Mouse (Mus musculus) cortical plate, adult 2 months (tissue): ENCODE results near the gene Lrrc27.

Experiments used
- CTCF ChIP-seq: fragments of 200-500 bp; IDR thresholded peaks from 2 replicates; pipeline ENCODE4 v1.5.1; 2011; ENCODE audit warnings: mild to moderate bottlenecking, control low read depth, low read length; ENCODE audit not compliant: insufficient read depth; ENCODE audit errors: extremely low read depth
- POLR2A ChIP-seq: fragments of 200-500 bp; IDR thresholded peaks from 2 replicates; pipeline ENCODE4 v1.6.1; 2011; ENCODE audit warnings: mild to moderate bottlenecking, low read length, control low read depth; ENCODE audit not compliant: insufficient read depth; ENCODE audit errors: extremely low read depth

- TF ChIP-seq POLR2A (peak; percentile 69; the same call in 1 of the 2 replicates), CTCF (no peak)
These were observed at the start of gene Lrrc27, which contains the start of gene Stk32c for GRCm38 (mm10) chr7:139212754-139213745.
